Mouse (Mus musculus) CD4-positive, CD25-positive, alpha-beta regulatory T cell, adult 2 months (primary cell): Measurements from ENCODE around the gene Vtn.

Experiments
- DNase-seq: peaks from one replicate; pipeline ENCODE4 v3.0.0-alpha.2; 2012; ENCODE audit warnings: low read depth, low spot score

Gene Vtn

GRCm38 (mm10) chr11:78534516-78534915 lies 35.6 kb downstream of the Vtn start:
- DNase-seq: no peak

GRCm38 (mm10) chr11:78535376-78536079 lies 36.6 kb downstream of the Vtn start:
- peak; percentile 44 for DNase-seq

- DNase-seq: peak; percentile 99
These were observed 37.3 kb downstream of the Vtn start, which contains the start of the genes Tnfaip1 and Ift20 for GRCm38 (mm10) chr11:78536080-78536689. Tnfaip1 (minus strand) TSS chr11:78536332. Ift20 (plus strand) TSS chr11:78536361.

GRCm38 (mm10) chr11:78536690-78537084 lies 37.8 kb downstream of the Vtn start:
- DNase-seq: no peak

- DNase-seq: no peak
These were observed 41.5 kb downstream of the Vtn start for GRCm38 (mm10) chr11:78540358-78540757.

GRCm38 (mm10) chr11:78544449-78545111 lies 45.7 kb downstream of the Vtn start:
- DNase-seq: no peak

- no peak for DNase-seq
These were observed 46.3 kb downstream of the Vtn start for GRCm38 (mm10) chr11:78545181-78545580.

GRCm38 (mm10) chr11:78547718-78548460 lies 49.0 kb downstream of the Vtn start:
- no peak for DNase-seq

- peak; percentile 20 for DNase-seq
These were observed 50.6 kb downstream of the Vtn start for GRCm38 (mm10) chr11:78549491-78549987.

GRCm38 (mm10) chr11:78550168-78551058 lies 51.5 kb downstream of the Vtn start, which contains the start of gene Tmem97:
Tmem97 (minus strand) TSS chr11:78550777.
- DNase-seq: peak; percentile 97

- DNase-seq: no peak
These were observed 52.1 kb downstream of the Vtn start for GRCm38 (mm10) chr11:78551059-78551398.
